Mouse (Mus musculus) layer of hippocampus, adult 2 months (tissue): ENCODE results near the gene Per1. TPM values are rescaled to one million over a fixed set of nuclear protein-coding genes. Genes with fewer than 3 reads are reported as not detected.

Source experiments
- DNase-seq, 2 experiments: peaks; one replicate each; pipeline ENCODE4 v3.0.0; 2022; ENCODE audit warnings: low spot score in 2 of 2
- H3K27ac ChIP-seq: fragments of 200-600 bp; 2 replicates; pipeline ENCODE4 v1.8.1; 2022
- H3K4me3 ChIP-seq: fragments of 200-600 bp; 2 replicates; pipeline ENCODE4 v1.8.1; 2022; ENCODE audit warnings: mild to moderate bottlenecking
- CTCF ChIP-seq: fragments of 200-600 bp; conservative IDR thresholded peaks from 2 replicates; pipeline ENCODE4 v1.8.1; 2022; ENCODE audit warnings: antibody characterized with exemption, mild to moderate bottlenecking, moderate library complexity
- total RNA-seq, 2 experiments: library from RNA; stranded (reverse); gene quantifications; 2 replicates each; pipeline ENCODE4 v1.2.3; 2021

The Per1 gene
- total RNA-seq, 2 experiments from 2014 or later = 83.4 to 95.2 TPM

- Histone ChIP-seq H3K27ac (no peak overlapping the region), H3K4me3 (no peak overlapping the region)
- TF ChIP-seq CTCF = no peak
- DNase-seq = no peak
Observed at GRCm38 (mm10) chr11:69078041-69078440, 17.0 kb upstream of the Per1 start.

GRCm38 (mm10) chr11:69078805-69079438 is 16.1 kb upstream of the Per1 start:
- no peak for DNase-seq
- Histone ChIP-seq H3K4me3 (no peak overlapping the region), H3K27ac (no peak overlapping the region)
- TF ChIP-seq CTCF = no peak

- no peak for DNase-seq
- no peak overlapping the region for H3K4me3 ChIP-seq
- H3K27ac ChIP-seq = no peak overlapping the region
- no peak for TF ChIP-seq CTCF
Observed at GRCm38 (mm10) chr11:69080102-69080854, 14.7 kb upstream of the Per1 start.

- TF ChIP-seq CTCF = no peak
- no peak overlapping the region for H3K4me3 ChIP-seq
- H3K27ac ChIP-seq = no peak overlapping the region
- no peak for DNase-seq
Observed at GRCm38 (mm10) chr11:69080855-69081222, 14.2 kb upstream of the Per1 start.

GRCm38 (mm10) chr11:69081613-69082012 is 13.4 kb upstream of the Per1 start:
- no peak overlapping the region for H3K4me3 ChIP-seq
- TF ChIP-seq CTCF = no peak
- no peak for DNase-seq
- H3K27ac ChIP-seq = no peak overlapping the region

GRCm38 (mm10) chr11:69085608-69086007 is 9.4 kb upstream of the Per1 start:
- Histone ChIP-seq H3K4me3 (no peak overlapping the region), H3K27ac (no peak overlapping the region)
- no peak for DNase-seq
- TF ChIP-seq CTCF = no peak

GRCm38 (mm10) chr11:69086390-69086789 is 8.6 kb upstream of the Per1 start:
- no peak for DNase-seq
- peak overlapping the region; percentile 46 for H3K27ac ChIP-seq
- no peak for TF ChIP-seq CTCF
- H3K4me3 ChIP-seq = no peak overlapping the region

GRCm38 (mm10) chr11:69087082-69087481 is 7.9 kb upstream of the Per1 start:
- TF ChIP-seq CTCF = no peak
- H3K4me3 ChIP-seq = no peak overlapping the region
- peak overlapping the region; percentile 75 for H3K27ac ChIP-seq
- DNase-seq = peak in 1 of 2 experiments; percentile 34

GRCm38 (mm10) chr11:69087597-69087996 is 7.4 kb upstream of the Per1 start:
- peak overlapping the region; percentile 75 for H3K27ac ChIP-seq
- TF ChIP-seq CTCF = no peak
- no peak for DNase-seq
- H3K4me3 ChIP-seq = no peak overlapping the region

GRCm38 (mm10) chr11:69088103-69088855 is 6.7 kb upstream of the Per1 start, which contains the start of gene Vamp2:
Gene Vamp2, plus strand, starts transcription at chr11:69088490.
- peak within 1 kb of the TSS; percentile 100 for H3K4me3 ChIP-seq
- TF ChIP-seq CTCF = 0 out of 2 replicates have a peak, but pooled peaks have one; percentile 7
- peak within 1 kb of the TSS; percentile 100 for H3K27ac ChIP-seq
- DNase-seq = peak; percentile 91 to 96

GRCm38 (mm10) chr11:69088856-69089615 is 6.0 kb upstream of the Per1 start:
- Histone ChIP-seq H3K27ac (peak overlapping the region; percentile 100), H3K4me3 (peak overlapping the region; percentile 100)
- peak in 1 of 2 experiments; percentile 12 for DNase-seq
- no peak for TF ChIP-seq CTCF

- no peak for TF ChIP-seq CTCF
- Histone ChIP-seq H3K27ac (peak overlapping the region; percentile 100), H3K4me3 (peak overlapping the region; percentile 100)
- no peak for DNase-seq
Observed at GRCm38 (mm10) chr11:69089616-69090290, 5.3 kb upstream of the Per1 start.
